Mouse (Mus musculus): Measurements from ENCODE around the gene Ucp2.
"Not testable (repeated sequence)": the region's sequence is repeated elsewhere in the genome, so short reads cannot be mapped to it uniquely, and the experiment has no call there.

Gene Ucp2

GRCm38 (mm10) chr7:100479823-100480164 is 13.3 kb upstream of the Ucp2 start:
- DNase-seq (ENCODE audit: low spot score): no peak

- no peak for DNase-seq (ENCODE audit: low spot score)
Observed at GRCm38 (mm10) chr7:100480175-100480574, 13.0 kb upstream of the Ucp2 start.

GRCm38 (mm10) chr7:100482046-100482445 is 11.1 kb upstream of the Ucp2 start:
- not testable (repeated sequence) for DNase-seq (ENCODE audit: low spot score)

GRCm38 (mm10) chr7:100484493-100484892 is 8.6 kb upstream of the Ucp2 start:
- no peak for DNase-seq (ENCODE audit: low spot score)

- DNase-seq (ENCODE audit: low spot score): no peak
Observed at GRCm38 (mm10) chr7:100487301-100487700, 5.8 kb upstream of the Ucp2 start.

GRCm38 (mm10) chr7:100488474-100489048 is 4.6 kb upstream of the Ucp2 start:
- DNase-seq (ENCODE audit: low spot score): no peak

GRCm38 (mm10) chr7:100492391-100493116 is 583 bp upstream of the Ucp2 start:
- DNase-seq (ENCODE audit: low spot score): peak; percentile 28

GRCm38 (mm10) chr7:100493484-100494414 is 612 bp downstream of the Ucp2 start:
- DNase-seq (ENCODE audit: low spot score): peak; percentile 59

GRCm38 (mm10) chr7:100494415-100494831 is 1.3 kb downstream of the Ucp2 start:
- no peak for DNase-seq (ENCODE audit: low spot score)

- DNase-seq (ENCODE audit: low spot score): peak; percentile 16
Observed at GRCm38 (mm10) chr7:100495042-100495441, 1.9 kb downstream of the Ucp2 start.

- DNase-seq (ENCODE audit: low spot score): peak; percentile 53
Observed at GRCm38 (mm10) chr7:100495581-100496251, 2.6 kb downstream of the Ucp2 start.

- no peak for DNase-seq (ENCODE audit: low spot score)
Observed at GRCm38 (mm10) chr7:100496371-100496770, 3.2 kb downstream of the Ucp2 start.

- no peak for DNase-seq (ENCODE audit: low spot score)
Observed at GRCm38 (mm10) chr7:100496791-100497190, 3.7 kb downstream of the Ucp2 start.

- DNase-seq (ENCODE audit: low spot score): no peak
Observed at GRCm38 (mm10) chr7:100497402-100497801, 4.3 kb downstream of the Ucp2 start.

- DNase-seq (ENCODE audit: low spot score): no peak
Observed at GRCm38 (mm10) chr7:100497982-100498381, 4.8 kb downstream of the Ucp2 start.

GRCm38 (mm10) chr7:100499465-100499864 is 6.3 kb downstream of the Ucp2 start:
- DNase-seq (ENCODE audit: low spot score): no peak

- peak; percentile 21 for DNase-seq (ENCODE audit: low spot score)
Observed at GRCm38 (mm10) chr7:100500276-100500977, 7.3 kb downstream of the Ucp2 start.

- no peak for DNase-seq (ENCODE audit: low spot score)
Observed at GRCm38 (mm10) chr7:100501027-100501843, 8.1 kb downstream of the Ucp2 start.

- DNase-seq (ENCODE audit: low spot score): no peak
Observed at GRCm38 (mm10) chr7:100501844-100502373, 8.8 kb downstream of the Ucp2 start.

- no peak for DNase-seq (ENCODE audit: low spot score)
Observed at GRCm38 (mm10) chr7:100502374-100502922, 9.3 kb downstream of the Ucp2 start.
